Comparison of ENCODE assay signal across 8 mouse cellular contexts in genomic region chr5:123143971-123144745, GRCm38 (mm10). TPM values are rescaled to one million over a fixed set of nuclear protein-coding genes. Genes with fewer than 3 reads are reported as not detected.
DNase-seq lines count a peak whose midpoint lies in the region; ATAC-seq lines count a peak whose summit lies in the region.

No protein-coding gene starts in this region.

- H3K9ac ChIP-seq in kidney, embryonic 15.5 days, result peak overlapping the region; percentile 98
- H3K9ac ChIP-seq in midbrain, embryonic 12.5 days (replicated peaks), result peak overlapping the region; percentile 100

- 4% methylated on average over 17 of the region's 17 CpGs for WGBS in kidney, embryonic 15.5 days
- 4% methylated on average over 17 of the region's 17 CpGs for WGBS in hindbrain, embryonic 10.5 days
- WGBS in midbrain, embryonic 12.5 days, result 5% methylated on average over 17 of the region's 17 CpGs

- H3K36me3 ChIP-seq in kidney, embryonic 15.5 days, result peaks cover 42% of the 10 kb centered on the region
- peaks cover 51% of the 10 kb centered on the region for H3K36me3 ChIP-seq in hindbrain, embryonic 10.5 days
- peaks cover 33% of the 10 kb centered on the region for H3K36me3 ChIP-seq in midbrain, embryonic 12.5 days

- peak overlapping the region; percentile 99 for H3K4me2 ChIP-seq in kidney, embryonic 15.5 days
- H3K4me2 ChIP-seq in midbrain, embryonic 12.5 days (replicated peaks), result peak overlapping the region; percentile 100

- no peak for ATAC-seq in kidney, embryonic 15.5 days (replicated peaks; ENCODE audit: low FRiP score)
- no peak for ATAC-seq in midbrain, embryonic 12.5 days (ENCODE audit: low FRiP score, low read depth)

- H3K27ac ChIP-seq in kidney, embryonic 15.5 days, result 0 out of 2 replicates have a peak overlapping the region, but pooled peaks have one; percentile 100
- H3K27ac ChIP-seq in brown adipose tissue, adult 24 weeks (replicated peaks; ENCODE audit: low read depth, low read length), result no peak overlapping the region
- H3K27ac ChIP-seq in hindbrain, embryonic 10.5 days, result peak overlapping the region; percentile 100
- no peak overlapping the region for H3K27ac ChIP-seq in midbrain, embryonic 12.5 days (replicated peaks)

- DNase-seq in kidney, adult 18-20 months, result no peak
- peak; percentile 22 for DNase-seq in hindbrain, embryonic 10.5 days (ENCODE audit: low spot score)
- DNase-seq in right cerebral cortex, adult 2 months (ENCODE audit: low spot score in 2 of 2), result no peak
- DNase-seq in thymus, postnatal 0 days (ENCODE audit: low spot score), result no peak
- DNase-seq in adrenal gland, postnatal 25 days, result no peak

- peak overlapping the region; percentile 91 for H3K4me3 ChIP-seq in kidney, embryonic 15.5 days (replicated peaks)
- peak overlapping the region; percentile 71 for H3K4me3 ChIP-seq in brown adipose tissue, adult 24 weeks (ENCODE audit: insufficient read depth, low read depth, low read length)
- H3K4me3 ChIP-seq in hindbrain, embryonic 10.5 days, result peak overlapping the region; percentile 92
- H3K4me3 ChIP-seq in midbrain, embryonic 12.5 days, result peak overlapping the region; percentile 98

- no peaks in the 10 kb centered on the region for H3K27me3 ChIP-seq in kidney, embryonic 15.5 days
- no peaks in the 10 kb centered on the region for H3K27me3 ChIP-seq in hindbrain, embryonic 10.5 days (ENCODE audit: insufficient read depth, poor library complexity, severe bottlenecking)
- H3K27me3 ChIP-seq in midbrain, embryonic 12.5 days, result no peaks in the 10 kb centered on the region

- H3K9me3 ChIP-seq in kidney, embryonic 15.5 days (replicated peaks), result no peaks in the 10 kb centered on the region
- H3K9me3 ChIP-seq in hindbrain, embryonic 10.5 days, result no peaks in the 10 kb centered on the region
- H3K9me3 ChIP-seq in midbrain, embryonic 12.5 days, result no peaks in the 10 kb centered on the region

- H3K4me1 ChIP-seq in kidney, embryonic 15.5 days, result peaks cover 49% of the 10 kb centered on the region
- peaks cover 4% of the 10 kb centered on the region for H3K4me1 ChIP-seq in brown adipose tissue, adult 24 weeks (ENCODE audit: control insufficient read depth, insufficient read depth, insufficient read length, low read length)
- H3K4me1 ChIP-seq in hindbrain, embryonic 10.5 days (replicated peaks), result peaks cover 60% of the 10 kb centered on the region
- H3K4me1 ChIP-seq in midbrain, embryonic 12.5 days, result peaks cover 50% of the 10 kb centered on the region

RNA-seq across cellular contexts. Expression of gene Setd1b, which starts 2.2 kb away (rescaled TPM):
- 11.0 and 11.1 TPM in 2 replicates for polyA plus RNA-seq in kidney, embryonic 15.5 days (2015; fragmentation: Nextera tagmentation; extraction: Ambion mirVana)
- polyA plus RNA-seq in brown adipose tissue, adult 24 weeks (2012; ENCODE audit: insufficient read depth, insufficient read length, missing spikeins), result 5.4 and 8.3 TPM in 2 replicates
- 7.9 and 9.5 TPM in 2 replicates for polyA plus RNA-seq in hindbrain, embryonic 10.5 days (2016; fragmentation: Nextera tagmentation; extraction: Ambion mirVana)
- 13.1 and 13.2 TPM in 2 replicates for polyA plus RNA-seq in midbrain, embryonic 12.5 days (2016; fragmentation: Nextera tagmentation; extraction: Ambion mirVana)
- 8.0 and 11.3 TPM in 2 replicates for polyA plus RNA-seq in thymus, postnatal 0 days (2015; fragmentation: Nextera tagmentation; extraction: Ambion mirVana)
- 34.7 and 41.6 TPM in 2 replicates for total RNA-seq in adrenal gland, postnatal 25 days (2021)

RNA-seq across cellular contexts. Expression of gene Rhof, which starts 11.7 kb away (rescaled TPM):
- polyA plus RNA-seq in kidney, embryonic 15.5 days (2015; fragmentation: Nextera tagmentation; extraction: Ambion mirVana), result 3.0 and 3.6 TPM in 2 replicates
- polyA plus RNA-seq in brown adipose tissue, adult 24 weeks (2012; ENCODE audit: insufficient read depth, insufficient read length, missing spikeins), result 0.48 and 0.67 TPM in 2 replicates
- polyA plus RNA-seq in hindbrain, embryonic 10.5 days (2016; fragmentation: Nextera tagmentation; extraction: Ambion mirVana), result 1.9 and 2.2 TPM in 2 replicates
- polyA plus RNA-seq in midbrain, embryonic 12.5 days (2016; fragmentation: Nextera tagmentation; extraction: Ambion mirVana), result 1.9 and 2.4 TPM in 2 replicates
- polyA plus RNA-seq in thymus, postnatal 0 days (2015; fragmentation: Nextera tagmentation; extraction: Ambion mirVana), result 10.4 and 11.1 TPM in 2 replicates
- total RNA-seq in adrenal gland, postnatal 25 days (2021), result 1.1 and 1.6 TPM in 2 replicates

RNA-seq across cellular contexts. Expression of gene Psmd9, which starts 25.1 kb away (rescaled TPM):
- polyA plus RNA-seq in kidney, embryonic 15.5 days (2015; fragmentation: Nextera tagmentation; extraction: Ambion mirVana), result 82.5 and 90.5 TPM in 2 replicates
- polyA plus RNA-seq in brown adipose tissue, adult 24 weeks (2012; ENCODE audit: insufficient read depth, insufficient read length, missing spikeins), result 18.4 and 19.5 TPM in 2 replicates
- polyA plus RNA-seq in hindbrain, embryonic 10.5 days (2016; fragmentation: Nextera tagmentation; extraction: Ambion mirVana), result 77.7 and 86.3 TPM in 2 replicates
- 64.5 and 75.4 TPM in 2 replicates for polyA plus RNA-seq in midbrain, embryonic 12.5 days (2016; fragmentation: Nextera tagmentation; extraction: Ambion mirVana)
- 77.6 and 94.1 TPM in 2 replicates for polyA plus RNA-seq in thymus, postnatal 0 days (2015; fragmentation: Nextera tagmentation; extraction: Ambion mirVana)
- total RNA-seq in adrenal gland, postnatal 25 days (2021), result 26.8 and 30.8 TPM in 2 replicates

RNA-seq across cellular contexts. Expression of gene Hpd, which starts 38.4 kb away (rescaled TPM):
- polyA plus RNA-seq in kidney, embryonic 15.5 days (2015; fragmentation: Nextera tagmentation; extraction: Ambion mirVana), result 0.99 and 1.5 TPM in 2 replicates
- 1.7 TPM in 2 replicates for polyA plus RNA-seq in brown adipose tissue, adult 24 weeks (2012; ENCODE audit: insufficient read depth, insufficient read length, missing spikeins)
- not detected in 2 replicates for polyA plus RNA-seq in hindbrain, embryonic 10.5 days (2016; fragmentation: Nextera tagmentation; extraction: Ambion mirVana)
- not detected in 2 replicates for polyA plus RNA-seq in midbrain, embryonic 12.5 days (2016; fragmentation: Nextera tagmentation; extraction: Ambion mirVana)
- polyA plus RNA-seq in thymus, postnatal 0 days (2015; fragmentation: Nextera tagmentation; extraction: Ambion mirVana), result 0.64 TPM in 1 of 2 replicates, not detected in the other
- total RNA-seq in adrenal gland, postnatal 25 days (2021), result 1.4 and 25.2 TPM in 2 replicates

Comparison
In these comparisons a context has a peak if more than half of its experiments do, and no peak if none do; other contexts are left out.
1. H3K27ac ChIP-seq: peak in kidney, embryonic 15.5 days (single experiment) and hindbrain, embryonic 10.5 days (single experiment); none in brown adipose tissue, adult 24 weeks (single experiment) and midbrain, embryonic 12.5 days (single experiment).
2. Peak in every context shown above with its lines, with median percentiles within 50 percentile points of each other: H3K4me3 ChIP-seq.